Mouse (Mus musculus) liver, embryonic 13.5 days (tissue): ENCODE results near the gene Rrh. TPM values are rescaled to one million over a fixed set of nuclear protein-coding genes. Genes with fewer than 3 reads are reported as not detected.
A peak's percentile ranks its signal among the peaks of the same experiment; 100 is the strongest.
"Not testable (repeated sequence)": the region's sequence is repeated elsewhere in the genome, so short reads cannot be mapped to it uniquely, and the experiment has no call there.

ENCODE experiments used
- ATAC-seq: fragments of 200-750 bp; cut with Nextera tagmentation; 2 replicates; pipeline ENCODE4 v1.8.0; 2017; ENCODE audit warnings: low read depth, mild to moderate bottlenecking, moderate number of reproducible peaks, moderate library complexity
- DNase-seq: peaks from one replicate; pipeline ENCODE4 v3.0.0; 2022
- H3K27ac ChIP-seq: fragments of 300-500 bp; sonication (generic); 2 replicates; pipeline ENCODE4 v1.5.1; 2015; ENCODE audit warnings: moderate library complexity, mild to moderate bottlenecking, inconsistent platforms
- H3K27me3 ChIP-seq: fragments of 300-500 bp; sonication (generic); 2 replicates; pipeline ENCODE4 v1.6.1; 2015; ENCODE audit warnings: mild to moderate bottlenecking, inconsistent platforms
- H3K36me3 ChIP-seq: fragments of 300-500 bp; sonication (generic); 2 replicates; pipeline ENCODE4 v1.6.1; 2015; ENCODE audit warnings: mild to moderate bottlenecking, inconsistent platforms
- H3K4me1 ChIP-seq: fragments of 300-500 bp; sonication (generic); replicated peaks from 2 replicates; pipeline ENCODE4 v1.6.1; 2015; ENCODE audit warnings: inconsistent platforms
- H3K4me2 ChIP-seq: fragments of 300-500 bp; sonication (generic); 2 replicates; pipeline ENCODE4 v1.6.1; 2015; ENCODE audit warnings: inconsistent platforms, mild to moderate bottlenecking, moderate library complexity
- H3K4me3 ChIP-seq: fragments of 300-500 bp; sonication (generic); replicated peaks from 2 replicates; pipeline ENCODE4 v1.5.1; 2015; ENCODE audit warnings: mild to moderate bottlenecking, inconsistent platforms
- H3K9ac ChIP-seq: fragments of 300-500 bp; sonication (generic); 2 replicates; pipeline ENCODE4 v1.6.1; 2015; ENCODE audit warnings: mild to moderate bottlenecking, inconsistent platforms
- H3K9me3 ChIP-seq: fragments of 300-500 bp; sonication (generic); replicated peaks from 2 replicates; pipeline ENCODE4 v1.6.1; 2016; ENCODE audit warnings: inconsistent platforms
- WGBS: fragments of 180-500 bp; shearing (Covaris S2); methylation state at CpG from one replicate; pipeline ENCODE4 v1.1.7; 2015; ENCODE audit not compliant: insufficient replicate concordance; 5-methylcytosine and 5-hydroxymethylcytosine counted together
- polyA plus RNA-seq: library from polyadenylated mRNA; unstranded; fragments of >200 nt; fragmentation: Nextera tagmentation; extraction: Ambion mirVana; gene quantifications from 2 replicates; pipeline ENCODE4 v1.2.1, GENCODE M21; 2015

Rrh gene
- polyA plus RNA-seq, 1 experiment from 2014 or later = 0.12 TPM

- Histone ChIP-seq H3K27ac (no peak overlapping the region), H3K9ac (no peak overlapping the region), H3K4me3 (no peak overlapping the region), H3K4me1 (no peaks in the 10 kb centered on the region), H3K27me3 (no peaks in the 10 kb centered on the region), H3K4me2 (no peak overlapping the region), H3K9me3 (no peaks in the 10 kb centered on the region), H3K36me3 (no peaks in the 10 kb centered on the region)
- WGBS = 68% methylated on average over 3 of the region's 3 CpGs
- no peak for ATAC-seq
- DNase-seq = no peak
These were observed 39.6 kb downstream of the Rrh start for GRCm38 (mm10) chr3:129782746-129783145.

GRCm38 (mm10) chr3:129781435-129781834, 41.0 kb downstream of the Rrh start:
- no peak overlapping the region for H3K4me3 ChIP-seq
- WGBS = 61% methylated on average over 10 of the region's 10 CpGs
- H3K9me3 ChIP-seq = no peaks in the 10 kb centered on the region
- no peak for ATAC-seq
- no peaks in the 10 kb centered on the region for H3K36me3 ChIP-seq
- no peak for DNase-seq
- no peaks in the 10 kb centered on the region for H3K27me3 ChIP-seq
- H3K9ac ChIP-seq = no peak overlapping the region
- H3K4me2 ChIP-seq = no peak overlapping the region
- H3K4me1 ChIP-seq = no peaks in the 10 kb centered on the region
- no peak overlapping the region for H3K27ac ChIP-seq

GRCm38 (mm10) chr3:129771210-129771609, 51.2 kb downstream of the Rrh start:
- no peaks in the 10 kb centered on the region for H3K36me3 ChIP-seq
- no peaks in the 10 kb centered on the region for H3K4me1 ChIP-seq
- H3K27ac ChIP-seq = no peak overlapping the region
- no peak for DNase-seq
- H3K4me2 ChIP-seq = no peak overlapping the region
- H3K9ac ChIP-seq = no peak overlapping the region
- WGBS = 55% methylated on average over 6 of the region's 6 CpGs
- no peaks in the 10 kb centered on the region for H3K9me3 ChIP-seq
- no peaks in the 10 kb centered on the region for H3K27me3 ChIP-seq
- ATAC-seq = no peak
- H3K4me3 ChIP-seq = no peak overlapping the region

GRCm38 (mm10) chr3:129766971-129767794, 55.2 kb downstream of the Rrh start:
- H3K4me3 ChIP-seq = no peak overlapping the region
- no peak overlapping the region for H3K27ac ChIP-seq
- H3K4me1 ChIP-seq = no peaks in the 10 kb centered on the region
- DNase-seq (no peak), ATAC-seq (no peak)
- no peak overlapping the region for H3K9ac ChIP-seq
- no peaks in the 10 kb centered on the region for H3K9me3 ChIP-seq
- H3K36me3 ChIP-seq = no peaks in the 10 kb centered on the region
- 64% methylated on average over 10 of the region's 10 CpGs for WGBS
- H3K4me2 ChIP-seq = no peak overlapping the region
- no peaks in the 10 kb centered on the region for H3K27me3 ChIP-seq

GRCm38 (mm10) chr3:129766106-129766505, 56.3 kb downstream of the Rrh start:
- H3K27ac ChIP-seq = no peak overlapping the region
- H3K27me3 ChIP-seq = no peaks in the 10 kb centered on the region
- no peak overlapping the region for H3K4me2 ChIP-seq
- 69% methylated on average over 4 of the region's 4 CpGs for WGBS
- no peaks in the 10 kb centered on the region for H3K36me3 ChIP-seq
- DNase-seq = no peak
- no peaks in the 10 kb centered on the region for H3K9me3 ChIP-seq
- H3K4me1 ChIP-seq = no peaks in the 10 kb centered on the region
- no peak for ATAC-seq
- no peak overlapping the region for H3K4me3 ChIP-seq
- H3K9ac ChIP-seq = no peak overlapping the region

GRCm38 (mm10) chr3:129757599-129757998, 64.8 kb downstream of the Rrh start:
- not testable (repeated sequence) for ATAC-seq, H3K9me3 ChIP-seq, H3K4me2 ChIP-seq, H3K4me3 ChIP-seq, H3K27ac ChIP-seq, DNase-seq, H3K36me3 ChIP-seq, H3K4me1 ChIP-seq, H3K27me3 ChIP-seq, H3K9ac ChIP-seq
- WGBS = 80% methylated on average over 1 of the region's 1 CpGs

- Histone ChIP-seq H3K9me3 (no peaks in the 10 kb centered on the region; the same call in 1 of the 2 replicates), H3K4me3 (peak within 1 kb of the TSS; percentile 21), H3K4me1 (no peaks in the 10 kb centered on the region), H3K4me2 (peak within 1 kb of the TSS; percentile 42), H3K27me3 (peaks cover 10% of the 10 kb centered on the region; the same call in 1 of the 2 replicates), H3K9ac (no peak within 1 kb of the TSS), H3K27ac (no peak within 1 kb of the TSS), H3K36me3 (no peaks in the 10 kb centered on the region)
- ATAC-seq (no peak), DNase-seq (no peak)
- WGBS = 15% methylated on average over 20 of the region's 20 CpGs
These were observed 67.5 kb downstream of the Rrh start, which contains the start of gene Egf for GRCm38 (mm10) chr3:129754650-129755604. Egf (minus strand) TSS chr3:129755316.

Other genes with a start within 250 kb of the Rrh start
- gene Egf, start 67.3 kb downstream of the Rrh start, polyA plus RNA-seq = 0.45 and 0.53 TPM in 2 replicates
- gene Lrit3, start 18.6 kb downstream of the Rrh start, polyA plus RNA-seq = not detected in 2 replicates
- 64.9 and 69.0 TPM in 2 replicates for gene Gar1, start 8.8 kb upstream of the Rrh start, polyA plus RNA-seq
- 112 and 141 TPM in 2 replicates for gene Cfi, start 13.3 kb upstream of the Rrh start, polyA plus RNA-seq
- 88.8 and 96.7 TPM in 2 replicates for gene Pla2g12a, start 56.0 kb upstream of the Rrh start, polyA plus RNA-seq
- gene Casp6, start 78.8 kb upstream of the Rrh start, polyA plus RNA-seq = 38.4 and 43.5 TPM in 2 replicates
- 10.0 and 10.9 TPM in 2 replicates for gene Mcub, start 147.6 kb upstream of the Rrh start, polyA plus RNA-seq
- gene Sec24b, start 239.0 kb upstream of the Rrh start, polyA plus RNA-seq = 7.6 and 10.4 TPM in 2 replicates